Mouse (Mus musculus) ES-Bruce4 (cell line): ENCODE results near the gene Prss53.
A peak's percentile ranks its signal among the peaks of the same experiment; 100 is the strongest.

Experiments
- EP300 ChIP-seq: IDR thresholded peaks from 2 replicates; pipeline ENCODE4 v1.6.1; 2011; ENCODE audit warnings: low read depth, low read length; ENCODE audit not compliant: insufficient read depth
- POLR2A ChIP-seq: IDR thresholded peaks from one replicate; pipeline ENCODE4 v1.8.1; 2011; ENCODE audit warnings: low read length; ENCODE audit not compliant: insufficient read depth

DNA sequence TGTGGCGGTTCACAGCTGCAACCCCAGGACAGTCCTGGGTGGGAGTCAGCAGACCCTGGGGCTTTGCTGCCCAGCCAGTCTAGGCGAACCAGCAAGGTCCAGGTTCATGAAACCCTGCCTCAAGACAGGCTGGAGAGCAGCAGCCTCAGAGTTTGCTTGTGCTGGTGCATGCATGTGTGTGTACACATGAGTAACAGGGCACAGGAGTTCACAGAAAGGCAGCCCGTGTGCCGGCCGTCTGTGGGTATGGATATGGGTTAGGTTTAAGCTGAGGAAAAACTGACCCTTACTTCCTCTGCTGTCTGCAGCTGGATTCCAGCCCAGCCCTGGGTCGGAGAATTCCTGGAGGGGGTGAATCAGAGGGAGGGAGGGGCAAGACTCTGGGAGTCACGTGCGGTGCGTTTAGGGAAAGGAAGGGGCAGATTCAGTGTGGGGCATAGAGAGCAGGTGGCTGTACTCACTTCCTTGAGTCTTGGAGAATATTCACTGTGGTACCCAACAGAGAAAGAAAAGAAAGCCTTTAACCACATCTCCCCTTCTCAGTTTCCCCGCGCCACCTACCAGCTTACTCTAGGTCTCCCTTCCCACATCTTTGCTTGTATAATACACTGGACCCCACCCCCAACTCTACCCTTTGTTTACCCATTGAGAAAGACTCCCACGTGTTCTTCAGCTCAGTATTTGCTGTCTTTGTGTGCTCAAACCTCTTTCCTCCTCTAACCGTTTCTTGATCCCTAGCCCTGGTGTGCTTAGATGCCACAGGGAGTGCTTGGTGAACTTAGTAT lies 40.8 kb upstream of the Prss53 start:
- TF ChIP-seq POLR2A: no peak
- TF ChIP-seq EP300: peak; percentile 84
